Mouse (Mus musculus) lung, postnatal 25 days (tissue): ENCODE data around the gene Bysl.
"Not testable (repeated sequence)": the region's sequence is repeated elsewhere in the genome, so short reads cannot be mapped to it uniquely, and the experiment has no call there.

Experiments
- DNase-seq: peaks from one replicate; pipeline ENCODE4 v3.0.0; 2022; ENCODE audit warnings: low spot score

Bysl gene

GRCm38 (mm10) chr17:47610849-47611660, at the start of gene Bysl, which contains the start of the genes Med20 and Gm20517:
TSS of gene Bysl (minus strand) at chr17:47611492.
TSS of gene Med20 (plus strand) at chr17:47611582.
TSS of gene Gm20517 (plus strand) at chr17:47611589.
- peak; percentile 96 for DNase-seq

- DNase-seq, result no peak
Observed at GRCm38 (mm10) chr17:47658741-47659243, 47.5 kb upstream of the Bysl start.

- no peak for DNase-seq
Observed at GRCm38 (mm10) chr17:47657901-47658300, 46.6 kb upstream of the Bysl start.

- DNase-seq, result no peak
Observed at GRCm38 (mm10) chr17:47655697-47656096, 44.4 kb upstream of the Bysl start.

- DNase-seq, result not testable (repeated sequence)
Observed at GRCm38 (mm10) chr17:47654346-47654745, 43.1 kb upstream of the Bysl start.

GRCm38 (mm10) chr17:47651953-47652352, 40.7 kb upstream of the Bysl start:
- no peak for DNase-seq

- DNase-seq, result no peak
Observed at GRCm38 (mm10) chr17:47648966-47649365, 37.7 kb upstream of the Bysl start.

GRCm38 (mm10) chr17:47646683-47647082, 35.4 kb upstream of the Bysl start:
- peak; percentile 73 for DNase-seq

GRCm38 (mm10) chr17:47642992-47643391, 31.7 kb upstream of the Bysl start:
- no peak for DNase-seq

GRCm38 (mm10) chr17:47633999-47634770, 22.9 kb upstream of the Bysl start:
- DNase-seq, result peak; percentile 43

GRCm38 (mm10) chr17:47632181-47632840, 21.0 kb upstream of the Bysl start:
- no peak for DNase-seq

GRCm38 (mm10) chr17:47630678-47631065, 19.4 kb upstream of the Bysl start, which contains the start of gene Usp49:
TSS of gene Usp49 (plus strand) at chr17:47630690.
- no peak for DNase-seq

- DNase-seq, result no peak
Observed at GRCm38 (mm10) chr17:47629717-47630677, 18.7 kb upstream of the Bysl start.

GRCm38 (mm10) chr17:47628851-47629676, 17.8 kb upstream of the Bysl start:
- peak; percentile 95 for DNase-seq

GRCm38 (mm10) chr17:47627791-47628190, 16.5 kb upstream of the Bysl start:
- no peak for DNase-seq

- peak; percentile 17 for DNase-seq
Observed at GRCm38 (mm10) chr17:47626031-47626430, 14.7 kb upstream of the Bysl start.

- no peak for DNase-seq
Observed at GRCm38 (mm10) chr17:47625088-47625487, 13.8 kb upstream of the Bysl start.

- not testable (repeated sequence) for DNase-seq
Observed at GRCm38 (mm10) chr17:47624572-47624971, 13.3 kb upstream of the Bysl start.

GRCm38 (mm10) chr17:47622912-47623554, 11.7 kb upstream of the Bysl start:
- no peak for DNase-seq
